Mouse (Mus musculus) heart, adult 18-20 months (tissue): ENCODE results near the gene Cobl. TPM values are rescaled to one million over a fixed set of nuclear protein-coding genes. Genes with fewer than 3 reads are reported as not detected.

ENCODE experiments used
- DNase-seq, 2 experiments: peaks; one replicate each; pipeline ENCODE4 v3.0.0; 2021 to 2022; ENCODE audit warnings: mixed read lengths in 1 of 2
- total RNA-seq, 2 experiments: library from RNA; stranded (reverse); gene quantifications; 2 replicates each; pipeline ENCODE4 v1.2.3; 2021

The Cobl gene
- total RNA-seq, 2 experiments from 2014 or later: 19.1 to 21.2 TPM

GRCm38 (mm10) chr11:12309423-12310023, 155.2 kb downstream of the Cobl start:
- no peak for DNase-seq

- no peak for DNase-seq
Observed at GRCm38 (mm10) chr11:12304879-12305278, 159.9 kb downstream of the Cobl start.

- peak in 1 of 2 experiments; percentile 37 for DNase-seq
Observed at GRCm38 (mm10) chr11:12299701-12300446, 164.9 kb downstream of the Cobl start.

GRCm38 (mm10) chr11:12291654-12291935, 173.2 kb downstream of the Cobl start:
- no peak for DNase-seq

- peak; percentile 49 to 86 for DNase-seq
Observed at GRCm38 (mm10) chr11:12290911-12291653, 173.7 kb downstream of the Cobl start.

GRCm38 (mm10) chr11:12285319-12286021, 179.3 kb downstream of the Cobl start:
- no peak for DNase-seq

GRCm38 (mm10) chr11:12280711-12281110, 184.0 kb downstream of the Cobl start:
- DNase-seq: peak; percentile 35 to 67

GRCm38 (mm10) chr11:12274276-12274675, 190.5 kb downstream of the Cobl start:
- no peak for DNase-seq

GRCm38 (mm10) chr11:12273726-12274125, 191.0 kb downstream of the Cobl start:
- no peak for DNase-seq

GRCm38 (mm10) chr11:12258411-12258810, 206.3 kb downstream of the Cobl start:
- no peak for DNase-seq

GRCm38 (mm10) chr11:12257324-12258118, 207.2 kb downstream of the Cobl start:
- DNase-seq: no peak

GRCm38 (mm10) chr11:12245327-12245915, 219.3 kb downstream of the Cobl start:
- no peak for DNase-seq

GRCm38 (mm10) chr11:12236341-12236740, 228.4 kb downstream of the Cobl start:
- DNase-seq: no peak

GRCm38 (mm10) chr11:12234876-12235275, 229.9 kb downstream of the Cobl start:
- DNase-seq: no peak

GRCm38 (mm10) chr11:12234126-12234525, 230.6 kb downstream of the Cobl start:
- no peak for DNase-seq

GRCm38 (mm10) chr11:12232743-12233125, 232.0 kb downstream of the Cobl start:
- DNase-seq: no peak

- no peak for DNase-seq
Observed at GRCm38 (mm10) chr11:12232041-12232742, 232.6 kb downstream of the Cobl start.

- peak; percentile 69 to 70 for DNase-seq
Observed at GRCm38 (mm10) chr11:12231481-12232035, 233.2 kb downstream of the Cobl start.

GRCm38 (mm10) chr11:12229411-12229810, 235.3 kb downstream of the Cobl start:
- DNase-seq: peak; percentile 13 to 30

- peak; percentile 10 to 14 for DNase-seq
Observed at GRCm38 (mm10) chr11:12227343-12227742, 237.4 kb downstream of the Cobl start.
